ENCODE assay signal across 7 mouse cellular contexts in the genomic region with DNA sequence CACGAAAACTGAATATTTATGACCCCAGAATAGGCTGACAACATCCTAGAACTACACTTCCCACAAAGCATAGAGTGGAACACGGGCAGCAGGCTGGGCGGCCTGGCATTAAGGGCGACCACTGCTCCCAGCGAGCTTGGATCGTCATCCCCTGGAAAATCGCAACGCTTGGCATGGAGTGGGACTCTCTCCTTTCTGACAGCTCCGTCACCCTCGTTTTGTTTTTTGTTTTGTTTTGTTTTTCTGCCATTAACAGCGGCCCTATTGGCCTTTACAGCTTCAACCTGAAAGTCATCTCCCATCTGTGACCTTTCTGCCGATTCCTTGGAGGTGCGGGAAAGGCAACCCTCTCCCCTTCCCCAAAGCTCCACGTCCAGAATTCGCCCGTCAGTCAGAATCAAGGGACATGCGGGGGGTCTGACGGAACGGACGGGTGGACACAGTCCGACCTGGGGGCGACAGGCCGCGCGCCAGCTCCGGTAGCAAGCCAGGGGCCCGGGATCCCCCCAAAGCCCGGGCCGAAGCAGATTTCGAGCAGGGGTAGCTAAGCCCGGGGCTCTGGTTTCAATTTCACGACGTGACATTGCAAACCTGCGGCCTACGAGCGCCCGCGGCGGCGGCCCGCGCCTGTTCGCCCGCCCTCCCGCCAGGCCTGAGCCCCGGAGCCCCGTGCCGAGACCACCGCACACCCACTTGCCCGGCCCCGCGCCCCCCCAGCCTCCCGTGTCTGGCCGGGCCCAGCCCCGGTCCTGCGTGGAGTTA. TPM values are rescaled to one million over a fixed set of nuclear protein-coding genes. Genes with fewer than 3 reads are reported as not detected.
DNase-seq lines count a peak whose midpoint lies in the region; ATAC-seq and TF ChIP-seq lines count a peak whose summit lies in the region.

No protein-coding gene starts in this region.

- TF ChIP-seq POLR2A in small intestine, adult 2 months (IDR thresholded peaks at IDR 0.05; ENCODE audit: low read depth, low read length), result no peak

- H3K36me3 ChIP-seq in intestine, embryonic 15.5 days, result no peaks in the 10 kb centered on the region
- H3K36me3 ChIP-seq in midbrain, embryonic 12.5 days, result no peaks in the 10 kb centered on the region
- H3K36me3 ChIP-seq in small intestine, adult 2 months (ENCODE audit: control insufficient read depth, insufficient read depth, low read length), result no peaks in the 10 kb centered on the region

- peak overlapping the region; percentile 82 for H3K4me2 ChIP-seq in intestine, embryonic 15.5 days (replicated peaks)
- H3K4me2 ChIP-seq in midbrain, embryonic 12.5 days (replicated peaks), result peak overlapping the region; percentile 65

- H3K9me3 ChIP-seq in intestine, embryonic 15.5 days, result no peaks in the 10 kb centered on the region
- no peaks in the 10 kb centered on the region for H3K9me3 ChIP-seq in midbrain, embryonic 12.5 days

- no peak for TF ChIP-seq CTCF in small intestine, adult 2 months (IDR thresholded peaks at IDR 0.05; ENCODE audit: extremely low read depth, insufficient read length, insufficient replicate concordance, low read depth, low read length)

- H3K4me3 ChIP-seq in intestine, embryonic 15.5 days (replicated peaks), result peak overlapping the region; percentile 91
- H3K4me3 ChIP-seq in midbrain, embryonic 12.5 days, result peak overlapping the region; percentile 96
- peak overlapping the region; percentile 70 for H3K4me3 ChIP-seq in small intestine, adult 2 months (ENCODE audit: low read depth, low read length)

- ATAC-seq in intestine, embryonic 15.5 days, result peak; percentile 68
- peak; percentile 64 for ATAC-seq in midbrain, embryonic 12.5 days (ENCODE audit: low FRiP score, low read depth)

- H3K27me3 ChIP-seq in intestine, embryonic 15.5 days (replicated peaks), result no peaks in the 10 kb centered on the region
- H3K27me3 ChIP-seq in midbrain, embryonic 12.5 days, result 0 out of 2 replicates have a peak, but pooled peaks cover 4% of the 10 kb centered on the region
- H3K27me3 ChIP-seq in small intestine, adult 2 months (ENCODE audit: control insufficient read depth, insufficient read depth, low read length), result no peaks in the 10 kb centered on the region

- peak; percentile 63 to 67 for DNase-seq in adrenal gland, adult 18-20 months (ENCODE audit: low spot score in 2 of 2)
- peak; percentile 71 for DNase-seq in embryo, embryonic 10.5 days (ENCODE audit: low spot score)
- DNase-seq in gastrocnemius, postnatal 25 days, result peak; percentile 70
- peak; percentile 71 for DNase-seq in left cerebral cortex, postnatal 4 days

- under 1% methylated on average over 52 of the region's 56 CpGs for WGBS in intestine, embryonic 15.5 days
- WGBS in midbrain, embryonic 12.5 days, result under 1% methylated on average over 56 of the region's 56 CpGs
- under 1% methylated on average over 56 of the region's 56 CpGs for WGBS in small intestine, adult 2 months

- intact Hi-C loops in left cerebral cortex, postnatal 4 days (cut with DNase I), result no loop called here

- peak overlapping the region; percentile 99 for H3K9ac ChIP-seq in intestine, embryonic 15.5 days
- peak overlapping the region; percentile 97 for H3K9ac ChIP-seq in midbrain, embryonic 12.5 days (replicated peaks)

- H3K27ac ChIP-seq in intestine, embryonic 15.5 days, result peak overlapping the region; percentile 98
- H3K27ac ChIP-seq in midbrain, embryonic 12.5 days (replicated peaks), result peak overlapping the region; percentile 97
- peak overlapping the region; percentile 79 for H3K27ac ChIP-seq in small intestine, adult 2 months (ENCODE audit: insufficient read depth, low read depth, low read length)

- no peaks in the 10 kb centered on the region for H3K4me1 ChIP-seq in intestine, embryonic 15.5 days (replicated peaks)
- peaks cover 15% of the 10 kb centered on the region for H3K4me1 ChIP-seq in midbrain, embryonic 12.5 days
- H3K4me1 ChIP-seq in small intestine, adult 2 months (ENCODE audit: control insufficient read depth, insufficient read depth, insufficient read length, low read length), result peaks cover 13% of the 10 kb centered on the region

RNA-seq across cellular contexts. Expression of a gene that starts 1.3 kb away (rescaled TPM):
- 100 to 1,000 TPM; 133 to 187 TPM for total RNA-seq in adrenal gland, adult 18-20 months (2021)
- 100 to 1,000 TPM; 281 to 313 TPM for total RNA-seq in gastrocnemius, postnatal 25 days (2021)
- polyA plus RNA-seq in intestine, embryonic 15.5 days (2015; fragmentation: Nextera tagmentation; extraction: Ambion mirVana), result 25.9 and 29.3 TPM in 2 replicates
- 100 to 1,000 TPM; 143 to 147 TPM for total RNA-seq in left cerebral cortex, postnatal 4 days (2021)
- 36.6 and 39.9 TPM in 2 replicates for polyA plus RNA-seq in midbrain, embryonic 12.5 days (2016; fragmentation: Nextera tagmentation; extraction: Ambion mirVana)
- 13.5 and 25.8 TPM in 2 replicates for polyA plus RNA-seq in small intestine, adult 2 months (2012; rRNA removed)

RNA-seq across cellular contexts. Expression of a gene that starts 32.2 kb away (rescaled TPM):
- total RNA-seq in adrenal gland, adult 18-20 months (2021), result 1 to 10 TPM; 2.6 to 3.7 TPM
- total RNA-seq in gastrocnemius, postnatal 25 days (2021), result not detected
- polyA plus RNA-seq in intestine, embryonic 15.5 days (2015; fragmentation: Nextera tagmentation; extraction: Ambion mirVana), result 0.20 and 0.40 TPM in 2 replicates
- total RNA-seq in left cerebral cortex, postnatal 4 days (2021), result 10 to 100 TPM; 11.9 to 13.0 TPM
- 1.1 TPM in 2 replicates for polyA plus RNA-seq in midbrain, embryonic 12.5 days (2016; fragmentation: Nextera tagmentation; extraction: Ambion mirVana)
- polyA plus RNA-seq in small intestine, adult 2 months (2012; rRNA removed), result not detected in 2 replicates

Comparison
In these comparisons a context has a peak if more than half of its experiments do, and no peak if none do; other contexts are left out.
1. Peak in every context shown above with its lines: DNase-seq, ATAC-seq, H3K4me3 ChIP-seq and H3K27ac ChIP-seq.